Mouse (Mus musculus) forelimb bud, embryonic 11.5 days (tissue): Measurements from ENCODE around the gene Dlgap5.

ENCODE experiments used
- DNase-seq: peaks from one replicate; pipeline ENCODE4 v3.0.0-alpha.2; 2012; ENCODE audit warnings: low read depth, low spot score

Gene Dlgap5

DNA sequence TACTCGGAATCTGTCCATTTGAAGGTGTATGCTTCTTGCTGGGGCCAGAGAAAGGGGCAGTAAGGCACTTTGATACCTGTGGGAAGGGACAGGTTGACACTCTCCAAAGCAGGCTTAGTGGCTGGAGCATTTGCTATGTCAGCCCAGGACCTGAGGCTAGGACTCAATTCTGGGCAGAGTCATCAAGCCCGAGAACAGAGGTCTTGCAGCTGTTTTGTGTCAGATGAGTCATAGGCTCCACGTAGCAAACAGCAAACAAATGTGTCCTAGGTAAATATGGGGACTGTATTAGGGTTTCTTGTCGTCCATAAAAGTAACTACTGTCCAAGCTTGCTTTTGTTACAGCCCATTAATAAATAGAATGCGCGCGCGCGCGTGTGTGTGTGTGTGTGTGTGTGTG, 65.9 kb downstream of the Dlgap5 start:
- no peak for DNase-seq

DNA sequence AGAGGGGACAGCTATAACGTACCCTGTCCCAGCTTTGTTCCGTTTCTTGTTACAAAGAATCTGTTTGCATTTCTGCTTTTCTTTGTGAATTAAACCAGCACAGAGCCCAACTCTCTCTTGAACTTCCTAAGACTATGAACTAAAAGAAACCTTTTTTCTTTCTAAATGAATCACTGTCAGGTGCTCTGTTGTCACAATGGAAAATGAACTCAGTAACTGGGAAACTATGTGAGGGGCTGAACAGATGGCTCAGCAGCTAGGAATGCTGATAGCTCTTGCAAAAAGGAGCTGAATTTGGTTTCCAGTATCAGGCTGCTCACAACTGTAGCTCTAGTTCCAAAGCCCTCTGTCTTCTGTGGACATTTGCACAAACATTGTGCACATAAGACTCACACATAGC, 67.2 kb downstream of the Dlgap5 start:
- no peak for DNase-seq

DNA sequence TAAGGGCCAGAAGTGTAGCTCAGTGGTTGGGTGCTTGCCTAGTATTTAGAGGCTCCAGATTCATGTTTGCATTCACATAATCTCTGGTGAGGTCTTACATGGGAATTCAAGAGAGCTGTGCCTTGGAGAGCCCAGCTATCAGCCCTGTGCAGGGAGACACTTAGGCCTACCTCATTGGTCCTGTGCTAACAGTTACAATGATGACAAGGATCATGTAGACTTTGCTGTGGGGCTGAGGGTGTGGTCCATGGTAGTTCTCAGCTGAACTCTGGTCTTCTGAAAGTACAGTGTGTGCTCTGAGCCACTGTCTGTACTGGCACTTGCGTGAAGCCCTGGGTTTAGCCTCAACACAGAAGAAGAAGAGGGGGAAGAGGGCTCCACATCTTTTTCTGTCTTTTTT, 71.5 kb downstream of the Dlgap5 start:
- DNase-seq: no peak

DNA sequence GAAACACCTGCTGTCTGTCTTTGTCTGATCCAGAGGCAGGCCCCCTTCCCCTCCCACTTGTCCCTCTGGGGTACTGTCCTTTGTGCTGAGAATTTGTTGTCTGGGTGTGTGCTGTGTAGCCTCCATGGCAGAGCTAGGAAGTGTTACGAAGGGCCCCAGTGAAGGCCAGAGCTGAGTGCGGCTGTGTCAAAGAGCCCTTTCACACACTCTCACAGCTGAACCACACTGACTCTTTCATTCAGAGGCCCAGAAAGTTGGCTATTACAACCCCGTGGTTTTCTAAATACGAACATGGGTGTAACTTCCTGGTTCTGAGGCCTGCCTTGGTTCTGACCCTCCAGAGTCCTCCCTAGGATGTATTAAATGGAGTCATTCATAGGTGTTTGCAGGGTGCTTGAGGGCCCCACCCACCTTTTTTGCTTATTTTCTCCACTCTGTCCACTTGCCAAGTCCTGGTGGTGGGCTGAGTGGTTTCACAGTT, 76.4 kb downstream of the Dlgap5 start:
- no peak for DNase-seq

DNA sequence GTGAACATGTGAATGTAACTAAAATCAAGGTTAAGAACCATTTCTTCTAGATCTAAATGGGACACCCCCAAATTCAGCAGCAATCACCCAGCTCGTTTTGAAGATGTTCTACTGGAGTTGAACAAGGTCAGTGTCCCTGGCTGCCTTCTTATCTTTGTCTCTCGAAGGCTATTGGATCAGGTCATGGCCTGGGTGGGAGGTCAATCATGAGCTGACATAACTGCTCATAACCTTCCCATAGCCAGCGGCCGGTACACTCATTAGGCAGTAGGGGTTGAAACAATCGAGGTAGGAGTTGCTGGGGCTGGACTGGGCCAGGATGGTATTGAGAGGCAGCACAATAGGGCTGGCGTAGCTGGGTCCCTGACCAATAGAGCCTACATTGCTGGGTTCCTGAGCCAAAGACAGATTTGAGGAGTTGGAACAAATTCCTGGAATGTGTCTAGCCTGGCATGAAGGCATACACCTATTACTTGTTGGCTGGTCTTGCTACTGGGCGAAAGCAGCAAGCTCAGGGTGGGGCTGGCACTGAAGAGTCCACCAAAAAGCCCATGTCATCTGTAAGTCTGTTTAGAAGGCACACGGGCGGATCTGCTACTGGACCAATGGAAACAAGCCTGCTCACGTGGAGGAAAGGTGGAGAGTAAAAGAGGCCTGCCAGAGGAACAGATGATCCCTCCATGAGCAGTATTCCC, 77.8 kb downstream of the Dlgap5 start:
- no peak for DNase-seq
